16 mouse cellular contexts compared by ENCODE assay signal in genomic region chr12:79827233-79827692, GRCm38 (mm10).
DNase-seq lines count a peak whose midpoint lies in the region; ATAC-seq and TF ChIP-seq lines count a peak whose summit lies in the region.
"Had no signal": no experiment of that assay in that cellular context is flagged by ENCODE, and none has a peak within 500 bp of the region (broad histone marks: within the 10 kb centered on the region; RNA-seq: fewer than 3 reads in every experiment).

No protein-coding gene starts in this region.

- peak; percentile 52; the same call in 1 of the 2 replicates for TF ChIP-seq EP300 in liver, embryonic 14.5 days (IDR thresholded peaks at IDR 0.05; ENCODE audit: low read depth)

- intact Hi-C loops in heart, postnatal 25 days (cut with DNase I), result no loop called here

- TF ChIP-seq CTCF in liver, embryonic 14.5 days (IDR thresholded peaks at IDR 0.05; ENCODE audit: low read depth), result no peak

- no peak for ATAC-seq in kidney, embryonic 14.5 days (ENCODE audit: low FRiP score, low TSS enrichment)
- ATAC-seq in liver, embryonic 14.5 days (ENCODE audit: insufficient read depth), result peak; percentile 65; the same call in 1 of the 2 replicates
- ATAC-seq: hindbrain, embryonic 16.5 days had no signal

- no peak overlapping the region for H3K4me2 ChIP-seq in kidney, embryonic 14.5 days (replicated peaks; ENCODE audit: low read depth, low read length)
- H3K4me2 ChIP-seq in liver, embryonic 14.5 days (ENCODE audit: low read depth), result no peak overlapping the region
- H3K4me2 ChIP-seq: embryonic facial prominence, embryonic 12.5 days; forebrain, embryonic 12.5 days; limb, embryonic 15.5 days; neural tube, embryonic 13.5 days had no signal

- H3K4me3 ChIP-seq in heart, embryonic 10.5 days, result no peak overlapping the region
- no peak overlapping the region for H3K4me3 ChIP-seq in kidney, embryonic 14.5 days (ENCODE audit: low read length)
- H3K4me3 ChIP-seq in embryonic facial prominence, embryonic 10.5 days, result no peak overlapping the region
- H3K4me3 ChIP-seq in liver, embryonic 14.5 days (ENCODE audit: insufficient read depth in 1 of 2, low read depth in 2 of 2, low read length in 2 of 2), result no peak overlapping the region
- H3K4me3 ChIP-seq: embryonic facial prominence, embryonic 12.5 days; forebrain, embryonic 12.5 days; limb, embryonic 15.5 days; neural tube, embryonic 13.5 days had no signal

- peak overlapping the region; percentile 78 for H3K27ac ChIP-seq in heart, embryonic 10.5 days
- peak overlapping the region; percentile 14; the same call in 1 of the 2 replicates for H3K27ac ChIP-seq in kidney, embryonic 14.5 days (ENCODE audit: low read depth, low read length)
- peak overlapping the region; percentile 37 for H3K27ac ChIP-seq in embryonic facial prominence, embryonic 10.5 days (replicated peaks)
- H3K27ac ChIP-seq in liver, embryonic 14.5 days, result no peak overlapping the region
- H3K27ac ChIP-seq: embryonic facial prominence, embryonic 12.5 days; kidney, postnatal 0 days; limb, embryonic 15.5 days; neural tube, embryonic 13.5 days had no signal

- H3K9me3 ChIP-seq in heart, embryonic 10.5 days, result no peaks in the 10 kb centered on the region
- no peaks in the 10 kb centered on the region for H3K9me3 ChIP-seq in kidney, embryonic 14.5 days (ENCODE audit: control insufficient read depth, low read length)
- H3K9me3 ChIP-seq in embryonic facial prominence, embryonic 10.5 days, result no peaks in the 10 kb centered on the region
- no peaks in the 10 kb centered on the region for H3K9me3 ChIP-seq in liver, embryonic 14.5 days (ENCODE audit: control insufficient read depth, low read length)
- H3K9me3 ChIP-seq: embryonic facial prominence, embryonic 12.5 days; forebrain, embryonic 12.5 days; limb, embryonic 15.5 days; neural tube, embryonic 13.5 days had no signal

- H3K27me3 ChIP-seq in heart, embryonic 10.5 days (ENCODE audit: insufficient read depth, poor library complexity, severe bottlenecking), result 0 out of 2 replicates have a peak, but pooled peaks cover 5% of the 10 kb centered on the region
- H3K27me3 ChIP-seq in kidney, embryonic 14.5 days (ENCODE audit: control insufficient read depth, insufficient read depth, low read length), result no peaks in the 10 kb centered on the region
- no peaks in the 10 kb centered on the region for H3K27me3 ChIP-seq in embryonic facial prominence, embryonic 10.5 days (replicated peaks; ENCODE audit: low read depth, poor library complexity, severe bottlenecking)
- no peaks in the 10 kb centered on the region for H3K27me3 ChIP-seq in liver, embryonic 14.5 days (ENCODE audit: control insufficient read depth, insufficient read depth, low read length)
- H3K27me3 ChIP-seq: embryonic facial prominence, embryonic 12.5 days; forebrain, embryonic 12.5 days; limb, embryonic 15.5 days; neural tube, embryonic 13.5 days had no signal

- 38% methylated on average over 5 of the region's 5 CpGs for WGBS in heart, embryonic 10.5 days
- 57% methylated on average over 5 of the region's 5 CpGs for WGBS in kidney, embryonic 14.5 days
- WGBS in embryonic facial prominence, embryonic 10.5 days, result 72% methylated on average over 5 of the region's 5 CpGs
- WGBS in liver, embryonic 14.5 days (ENCODE audit: insufficient replicate concordance), result 9% methylated on average over 5 of the region's 5 CpGs

- H3K36me3 ChIP-seq in heart, embryonic 10.5 days, result no peaks in the 10 kb centered on the region
- no peaks in the 10 kb centered on the region for H3K36me3 ChIP-seq in kidney, embryonic 14.5 days (ENCODE audit: control insufficient read depth, insufficient read depth, low read length)
- H3K36me3 ChIP-seq in embryonic facial prominence, embryonic 10.5 days (replicated peaks), result no peaks in the 10 kb centered on the region
- no peaks in the 10 kb centered on the region for H3K36me3 ChIP-seq in liver, embryonic 14.5 days (replicated peaks; ENCODE audit: control insufficient read depth, insufficient read depth, low read depth)
- H3K36me3 ChIP-seq: embryonic facial prominence, embryonic 12.5 days; forebrain, embryonic 12.5 days; limb, embryonic 15.5 days; neural tube, embryonic 13.5 days had no signal

- peaks cover 53% of the 10 kb centered on the region for H3K4me1 ChIP-seq in heart, embryonic 10.5 days
- H3K4me1 ChIP-seq in kidney, embryonic 14.5 days (ENCODE audit: control insufficient read depth, insufficient read depth, low read length), result peaks cover 11% of the 10 kb centered on the region; the same call in 1 of the 2 replicates
- peaks cover 60% of the 10 kb centered on the region for H3K4me1 ChIP-seq in embryonic facial prominence, embryonic 10.5 days
- peaks cover 5 to 43% of the 10 kb centered on the region in 2 experiments for H3K4me1 ChIP-seq in liver, embryonic 14.5 days (replicated peaks; ENCODE audit: control insufficient read depth in 2 of 2, insufficient read depth in 2 of 2, low read length in 1 of 2)

- H3K9ac ChIP-seq in kidney, embryonic 14.5 days (ENCODE audit: low read depth, low read length), result no peak overlapping the region
- no peak overlapping the region for H3K9ac ChIP-seq in liver, embryonic 14.5 days (replicated peaks)
- H3K9ac ChIP-seq: embryonic facial prominence, embryonic 12.5 days; forebrain, embryonic 12.5 days; limb, embryonic 15.5 days; neural tube, embryonic 13.5 days had no signal

- no peak for DNase-seq in heart, embryonic 10.5 days (ENCODE audit: low spot score)
- no peak for DNase-seq in heart, postnatal 25 days (ENCODE audit: low spot score)
- no peak for DNase-seq in kidney, adult 8-10 months
- DNase-seq in embryonic facial prominence, embryonic 10.5 days (ENCODE audit: low spot score), result no peak
- DNase-seq in liver, embryonic 14.5 days (ENCODE audit: low read depth in 3 of 3, low spot score in 3 of 3), result no peak
- DNase-seq in adrenal gland, adult 2 months, result no peak
- no peak for DNase-seq in thymus, postnatal 10 days (ENCODE audit: low spot score in 2 of 2)
- DNase-seq: adrenal gland, postnatal 25 days; cerebellum, postnatal 25 days had no signal
